Mouse (Mus musculus): ENCODE results near the gene Hic1. TPM values are rescaled to one million over a fixed set of nuclear protein-coding genes. Genes with fewer than 3 reads are reported as not detected.

Gene Hic1
- polyA plus RNA-seq, 1 experiment from 2014 or later, result not detected

DNA sequence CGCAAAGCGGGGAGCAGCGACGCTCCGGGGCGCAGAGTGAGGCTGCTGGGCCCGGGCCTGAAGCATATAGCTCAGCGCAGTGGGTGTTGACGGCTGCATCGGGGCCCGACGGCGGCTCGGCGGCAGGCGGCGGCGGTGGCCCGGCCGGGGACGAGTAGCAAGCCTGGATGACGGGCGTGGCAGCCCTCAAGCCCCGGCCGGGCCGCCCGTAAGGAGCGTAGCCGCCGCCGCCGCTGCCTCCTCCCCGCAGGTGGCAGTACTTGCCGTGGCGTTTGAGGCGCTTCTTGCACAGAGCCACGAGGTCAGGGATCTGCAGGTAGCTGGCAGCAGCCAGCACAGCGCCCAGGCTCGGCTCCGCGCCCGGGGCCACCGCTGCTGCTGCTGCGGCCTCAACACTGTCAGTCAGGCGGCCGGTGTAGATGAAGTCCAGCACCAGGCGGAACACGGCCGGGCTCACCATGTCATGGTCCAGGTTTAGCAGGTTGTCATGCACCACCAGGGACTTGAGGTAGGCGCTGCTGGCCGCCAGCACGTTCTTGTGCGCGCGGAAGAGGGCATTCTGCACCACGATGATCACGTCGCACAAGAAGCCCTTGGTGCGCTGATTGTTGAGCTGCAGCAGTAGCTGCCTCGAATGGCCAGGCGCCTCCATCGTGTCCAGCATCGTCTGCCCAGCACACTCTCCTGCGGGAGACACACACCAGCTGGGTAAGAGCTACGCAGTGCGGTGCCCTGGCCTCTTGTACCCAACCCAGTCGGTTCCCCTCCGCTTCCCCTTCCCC, 2.3 kb downstream of the Hic1 start:
- no peak overlapping the region for H3K4me3 ChIP-seq (ENCODE audit: inconsistent target)
- H3K27ac ChIP-seq, result no peak overlapping the region
- WGBS (ENCODE audit: missing documents), result 9% methylated on average over 68 of the region's 68 CpGs
- no peaks in the 10 kb centered on the region for H3K79me2 ChIP-seq (ENCODE audit: inconsistent target)
- peaks cover 9% of the 10 kb centered on the region; the same call in 1 of the 2 replicates for H3K36me3 ChIP-seq (ENCODE audit: inconsistent target)

GRCm38 (mm10) chr11:75166193-75166842, 3.0 kb downstream of the Hic1 start:
- Histone ChIP-seq H3K79me2 (ENCODE audit: inconsistent target) (no peaks in the 10 kb centered on the region), H3K36me3 (ENCODE audit: inconsistent target) (peaks cover 13% of the 10 kb centered on the region; the same call in 1 of the 2 replicates), H3K4me3 (ENCODE audit: inconsistent target) (no peak overlapping the region), H3K27ac (no peak overlapping the region)
- 17% methylated on average over 54 of the region's 55 CpGs for WGBS (ENCODE audit: missing documents)

DNA sequence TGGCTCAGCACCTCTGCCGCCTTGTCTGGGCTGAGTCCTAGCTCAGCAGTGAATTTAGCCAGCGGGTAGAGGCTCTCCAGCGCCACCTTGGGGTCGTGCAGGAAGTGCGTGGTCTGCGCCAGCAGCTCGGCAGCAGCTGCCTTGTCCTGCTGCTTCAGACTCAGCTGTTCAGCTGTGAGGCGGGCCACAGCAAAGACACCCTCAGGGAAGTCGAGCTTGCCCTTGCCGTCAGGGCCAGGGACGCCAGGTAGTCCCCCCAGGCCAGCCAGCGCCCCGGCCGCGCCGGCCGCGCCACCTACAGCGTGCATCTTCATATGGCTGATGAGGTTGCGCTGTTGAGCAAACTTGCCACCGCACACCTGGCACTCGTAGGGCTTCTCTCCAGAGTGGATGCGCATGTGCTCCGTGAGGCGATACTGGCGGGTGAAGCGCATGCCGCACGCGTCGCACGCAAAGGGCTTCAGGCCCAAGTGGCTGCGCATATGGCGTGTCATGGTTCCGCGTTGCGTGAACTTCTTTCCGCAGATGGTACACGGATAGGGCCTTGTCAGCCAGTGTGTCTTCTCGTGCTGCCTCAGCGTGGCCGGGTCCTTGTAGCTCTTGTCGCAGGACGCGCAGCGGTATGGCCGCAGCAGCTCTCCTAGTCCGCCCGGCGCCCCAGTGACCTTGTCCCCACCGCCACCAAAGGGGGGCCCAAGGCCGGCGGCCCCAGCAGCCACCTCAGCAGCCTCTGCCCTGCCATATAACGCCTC, 3.7 kb downstream of the Hic1 start:
- Histone ChIP-seq H3K36me3 (ENCODE audit: inconsistent target) (peaks cover 18% of the 10 kb centered on the region; the same call in 1 of the 2 replicates), H3K79me2 (ENCODE audit: inconsistent target) (no peaks in the 10 kb centered on the region), H3K4me3 (ENCODE audit: inconsistent target) (no peak overlapping the region), H3K27ac (no peak overlapping the region)
- WGBS (ENCODE audit: missing documents), result 7% methylated on average over 53 of the region's 54 CpGs

- Histone ChIP-seq H3K79me2 (ENCODE audit: inconsistent target) (no peaks in the 10 kb centered on the region), H3K36me3 (ENCODE audit: inconsistent target) (peaks cover 18% of the 10 kb centered on the region; the same call in 1 of the 2 replicates), H3K27ac (no peak overlapping the region), H3K4me3 (ENCODE audit: inconsistent target) (no peak overlapping the region)
- WGBS (ENCODE audit: missing documents), result 6% methylated on average over 15 of the region's 15 CpGs
Measured at GRCm38 (mm10) chr11:75164750-75165149, 4.6 kb downstream of the Hic1 start.

- peaks cover 18% of the 10 kb centered on the region; the same call in 1 of the 2 replicates for H3K36me3 ChIP-seq (ENCODE audit: inconsistent target)
- H3K27ac ChIP-seq, result no peak overlapping the region
- no peak overlapping the region for H3K4me3 ChIP-seq (ENCODE audit: inconsistent target)
- WGBS (ENCODE audit: missing documents), result 89% methylated on average over 2 of the region's 2 CpGs
- H3K79me2 ChIP-seq (ENCODE audit: inconsistent target), result no peaks in the 10 kb centered on the region
Measured at GRCm38 (mm10) chr11:75164051-75164450, 5.3 kb downstream of the Hic1 start.

DNA sequence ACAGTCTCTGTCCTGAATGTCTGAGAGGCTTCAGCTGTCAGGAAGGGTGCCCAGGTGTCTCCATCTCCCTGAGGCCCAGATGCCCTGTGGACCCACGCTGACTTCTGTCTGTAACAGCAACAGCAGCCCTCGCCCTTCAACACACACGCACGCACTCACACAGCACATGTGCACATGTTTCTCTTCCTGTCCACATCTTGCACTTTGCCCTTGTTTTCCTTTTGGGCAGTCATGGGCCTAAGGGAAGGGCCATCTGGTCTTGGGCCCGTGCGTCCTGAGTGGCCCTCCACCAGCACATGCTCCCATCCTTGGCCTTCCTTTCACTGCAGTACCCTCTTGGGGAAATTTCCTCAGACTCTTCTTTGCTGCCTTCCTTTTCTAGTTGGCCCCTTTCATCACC, 5.9 kb downstream of the Hic1 start:
- WGBS (ENCODE audit: missing documents), result 96% methylated on average over 6 of the region's 6 CpGs
- no peak overlapping the region for H3K4me3 ChIP-seq (ENCODE audit: inconsistent target)
- H3K36me3 ChIP-seq (ENCODE audit: inconsistent target), result peaks cover 18% of the 10 kb centered on the region; the same call in 1 of the 2 replicates
- no peaks in the 10 kb centered on the region for H3K79me2 ChIP-seq (ENCODE audit: inconsistent target)
- no peak overlapping the region for H3K27ac ChIP-seq

- 98% methylated on average over 12 of the region's 12 CpGs for WGBS (ENCODE audit: missing documents)
- H3K27ac ChIP-seq, result no peak overlapping the region
Measured at GRCm38 (mm10) chr11:75162591-75163080, 6.7 kb downstream of the Hic1 start.

DNA sequence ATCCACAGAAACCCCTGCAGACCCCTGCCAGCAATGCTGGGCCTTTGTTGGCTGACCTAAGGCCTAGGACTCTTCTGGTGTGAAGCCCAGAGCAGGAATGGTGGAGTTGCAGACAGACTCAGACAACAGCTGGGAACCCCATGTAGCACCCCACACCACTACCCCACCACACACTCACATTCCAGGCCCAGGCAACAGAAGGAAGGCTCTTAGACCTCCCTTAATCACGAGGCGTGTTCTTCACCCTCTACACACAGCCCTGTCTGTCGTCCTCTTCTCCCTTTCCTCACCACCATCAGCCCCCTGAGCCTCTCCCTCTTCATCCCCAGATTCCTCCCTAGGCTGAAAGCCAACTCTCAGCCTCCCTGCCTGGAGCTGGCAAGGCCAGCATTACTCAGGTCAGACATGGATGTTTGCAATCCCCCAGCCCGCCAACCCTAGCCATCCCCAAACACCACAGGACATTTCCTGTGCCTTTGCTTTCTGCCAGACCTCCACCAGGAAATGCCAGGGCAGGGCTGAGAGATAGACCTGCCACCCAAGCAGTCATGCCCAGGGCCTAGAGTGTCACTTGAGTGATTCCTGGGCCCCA, 7.8 kb downstream of the Hic1 start:
- Histone ChIP-seq H3K4me3 (ENCODE audit: inconsistent target) (no peak overlapping the region), H3K79me2 (ENCODE audit: inconsistent target) (no peaks in the 10 kb centered on the region), H3K27ac (no peak overlapping the region), H3K36me3 (ENCODE audit: inconsistent target) (peaks cover 18% of the 10 kb centered on the region; the same call in 1 of the 2 replicates)
- WGBS (ENCODE audit: missing documents), result 85% methylated on average over 3 of the region's 4 CpGs

More at GRCm38 (mm10) chr11:75162591-75163080, 6.7 kb downstream of the Hic1 start:
- Histone ChIP-seq H3K4me3 (ENCODE audit: inconsistent target) (no peak overlapping the region), H3K36me3 (ENCODE audit: inconsistent target) (peaks cover 18% of the 10 kb centered on the region; the same call in 1 of the 2 replicates), H3K79me2 (ENCODE audit: inconsistent target) (no peaks in the 10 kb centered on the region)

- H3K27ac ChIP-seq, result no peak overlapping the region
- no peak overlapping the region for H3K4me3 ChIP-seq (ENCODE audit: inconsistent target)
- WGBS (ENCODE audit: missing documents), result 94% methylated on average over 7 of the region's 7 CpGs
- no peaks in the 10 kb centered on the region for H3K79me2 ChIP-seq (ENCODE audit: inconsistent target)
- peaks cover 18% of the 10 kb centered on the region; the same call in 1 of the 2 replicates for H3K36me3 ChIP-seq (ENCODE audit: inconsistent target)
Measured at GRCm38 (mm10) chr11:75160954-75161353, 8.4 kb downstream of the Hic1 start.

DNA sequence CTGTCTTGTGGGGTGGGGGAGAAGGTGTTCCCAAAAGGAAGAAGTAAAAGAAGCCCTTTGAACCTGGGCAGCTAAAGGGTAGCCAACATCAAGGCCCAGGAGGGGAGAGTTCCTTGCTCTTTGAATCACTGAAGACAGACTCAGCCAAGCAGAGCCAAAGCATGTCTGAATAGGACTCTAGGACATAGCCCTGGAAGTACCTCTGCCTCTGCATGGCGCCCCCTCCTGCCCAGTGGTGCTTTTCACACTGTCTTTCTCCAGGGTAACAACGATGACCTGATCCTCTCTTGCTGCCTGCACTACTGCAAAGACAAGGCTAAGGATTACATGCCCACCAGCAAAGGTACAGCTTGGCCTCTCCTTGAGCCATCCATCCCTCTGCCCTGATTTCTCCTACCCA, 9.8 kb downstream of the Hic1 start:
- WGBS (ENCODE audit: missing documents), result 75% methylated on average over 2 of the region's 2 CpGs
- Histone ChIP-seq H3K36me3 (ENCODE audit: inconsistent target) (peaks cover 18% of the 10 kb centered on the region; the same call in 1 of the 2 replicates), H3K4me3 (ENCODE audit: inconsistent target) (no peak overlapping the region), H3K27ac (no peak overlapping the region), H3K79me2 (ENCODE audit: inconsistent target) (no peaks in the 10 kb centered on the region)

- no peak overlapping the region for H3K4me3 ChIP-seq (ENCODE audit: inconsistent target)
- WGBS (ENCODE audit: missing documents), result 69% methylated on average over 14 of the region's 14 CpGs
- H3K36me3 ChIP-seq (ENCODE audit: inconsistent target), result peaks cover 16% of the 10 kb centered on the region; the same call in 1 of the 2 replicates
- H3K27ac ChIP-seq, result no peak overlapping the region
- no peaks in the 10 kb centered on the region for H3K79me2 ChIP-seq (ENCODE audit: inconsistent target)
Measured at GRCm38 (mm10) chr11:75158432-75158831, 10.9 kb downstream of the Hic1 start.

- 96% methylated on average over 2 of the region's 2 CpGs for WGBS (ENCODE audit: missing documents)
Measured at GRCm38 (mm10) chr11:75157901-75158300, 11.4 kb downstream of the Hic1 start.

DNA sequence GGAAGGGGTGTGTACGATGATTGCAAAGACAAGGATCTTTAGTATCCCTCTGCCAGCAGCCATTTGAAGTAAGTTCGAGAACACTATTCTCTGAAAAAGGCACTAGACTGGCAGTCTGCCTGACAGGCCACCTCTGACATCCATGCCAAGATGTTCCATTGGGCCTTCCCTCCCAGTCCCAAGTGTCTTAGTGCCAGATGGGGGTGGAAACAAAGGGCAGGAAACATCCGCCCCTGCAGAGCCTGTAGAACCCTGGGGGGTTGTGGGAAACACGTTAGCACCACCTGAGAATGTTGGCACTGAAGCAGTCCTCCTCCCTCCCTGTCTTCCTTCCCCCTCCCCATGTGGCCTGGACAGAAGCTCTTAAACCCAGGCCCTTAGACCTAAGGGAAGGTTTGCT, 12.3 kb downstream of the Hic1 start:
- 94% methylated on average over 3 of the region's 4 CpGs for WGBS (ENCODE audit: missing documents)
- H3K36me3 ChIP-seq (ENCODE audit: inconsistent target), result peaks cover 9% of the 10 kb centered on the region; the same call in 1 of the 2 replicates
- H3K4me3 ChIP-seq (ENCODE audit: inconsistent target), result no peak overlapping the region
- no peak overlapping the region for H3K27ac ChIP-seq
- H3K79me2 ChIP-seq (ENCODE audit: inconsistent target), result no peaks in the 10 kb centered on the region

More at GRCm38 (mm10) chr11:75157901-75158300, 11.4 kb downstream of the Hic1 start:
- no peaks in the 10 kb centered on the region for H3K79me2 ChIP-seq (ENCODE audit: inconsistent target)
- no peak overlapping the region for H3K4me3 ChIP-seq (ENCODE audit: inconsistent target)
- H3K36me3 ChIP-seq (ENCODE audit: inconsistent target), result peaks cover 11% of the 10 kb centered on the region; the same call in 1 of the 2 replicates
- H3K27ac ChIP-seq, result no peak overlapping the region

DNA sequence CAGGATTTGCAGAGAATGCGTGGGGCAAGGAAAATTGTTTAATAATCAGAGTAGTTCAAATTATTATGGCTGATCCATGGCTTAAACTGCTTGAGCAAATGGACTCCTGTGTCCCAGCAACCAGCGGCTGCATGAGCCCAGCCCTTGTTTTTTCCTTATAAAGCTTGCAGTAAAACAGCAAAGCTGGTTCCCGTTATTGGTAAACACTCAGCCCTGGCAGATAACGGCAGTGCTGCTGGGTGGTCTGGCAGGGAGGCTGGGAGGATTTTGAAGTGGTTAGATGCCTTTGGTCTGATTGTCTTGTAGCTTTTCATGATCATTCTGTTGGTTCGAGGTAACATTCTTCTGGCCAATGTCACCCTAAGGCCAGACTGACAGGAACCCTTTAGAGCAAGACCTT, 12.9 kb downstream of the Hic1 start:
- Histone ChIP-seq H3K4me3 (ENCODE audit: inconsistent target) (no peak overlapping the region), H3K36me3 (ENCODE audit: inconsistent target) (peaks cover 6% of the 10 kb centered on the region; the same call in 1 of the 2 replicates)
- WGBS (ENCODE audit: missing documents), result 97% methylated on average over 5 of the region's 5 CpGs

More for the DNA sequence above, 12.9 kb downstream of the Hic1 start:
- no peaks in the 10 kb centered on the region for H3K79me2 ChIP-seq (ENCODE audit: inconsistent target)
- H3K27ac ChIP-seq, result no peak overlapping the region
